Mouse (Mus musculus) E14TG2a.4 (cell line): ENCODE measurements at regions not wholly inside any gene's neighbourhood (a gene's known extent, or its start where the extent isn't known, plus 50 kb on each side); places are given as distances from the start of the nearest gene placed in this dataset.

Experiments used
- CTCF ChIP-seq: conservative IDR thresholded peaks from 2 replicates; pipeline ENCODE4 v1.5.1; 2014; ENCODE audit warnings: low read length
- NANOG ChIP-seq: IDR thresholded peaks from 2 replicates; pipeline ENCODE4 v1.6.1; 2014; ENCODE audit warnings: borderline replicate concordance, low read length, mixed read lengths
- POU5F1 ChIP-seq: IDR thresholded peaks from 2 replicates; pipeline ENCODE4 v1.6.1; 2014; ENCODE audit warnings: low read length, borderline replicate concordance

- no peak for TF ChIP-seq CTCF
- no peak for TF ChIP-seq POU5F1
- TF ChIP-seq NANOG: no peak
Measured at GRCm38 (mm10) chr15:97587571-97588205, 117.9 kb downstream of the Rpap3 start.
